Mouse (Mus musculus): Measurements from ENCODE around the gene Scgb1b17. TPM values are rescaled to one million over a fixed set of nuclear protein-coding genes. Genes with fewer than 3 reads are reported as not detected.
"Not testable (repeated sequence)": the region's sequence is repeated elsewhere in the genome, so short reads cannot be mapped to it uniquely, and the experiment has no call there.

The Scgb1b17 gene
- not detected in 2 replicates for total RNA-seq (2014; fragmentation: Nextera tagmentation)
- not detected in 2 replicates for total RNA-seq (2017)
- polyA plus RNA-seq (2012): not detected in 2 replicates

DNA sequence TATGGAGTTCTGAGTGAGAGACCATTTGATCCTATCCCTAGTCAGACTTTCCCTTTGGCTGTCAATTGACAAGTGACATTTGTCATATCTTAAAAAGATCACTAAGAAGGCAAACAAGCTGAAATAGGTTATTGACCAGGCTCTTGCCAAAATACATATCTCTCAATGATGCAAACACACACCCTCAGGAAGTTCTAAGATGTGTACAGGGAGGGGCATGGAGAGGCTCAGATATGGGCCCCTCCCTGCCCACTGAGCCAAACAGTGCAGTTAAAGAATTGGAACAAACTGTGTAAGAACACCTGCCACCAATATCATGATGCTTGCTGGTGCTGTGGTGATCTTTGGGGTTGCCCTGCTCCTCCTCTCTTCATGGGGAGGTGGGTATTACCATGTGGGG, at the start of gene Scgb1b17:
TSS of gene Scgb1b17 (plus strand) at position 301 of the 400 bp plus-strand sequence.
- H3K4me1 ChIP-seq (ENCODE audit: insufficient read depth, low read depth, low read length); H3K27me3 ChIP-seq (ENCODE audit: insufficient read depth, low read length); H3K4me3 ChIP-seq (ENCODE audit: low read depth, low read length); H3K9me3 ChIP-seq (replicated peaks); DNase-seq (ENCODE audit: low spot score); H3K36me3 ChIP-seq (replicated peaks); ATAC-seq (ENCODE audit: extremely low read depth, insufficient number of reproducible peaks, low FRiP score, poor library complexity, severe bottlenecking): not testable (repeated sequence)

DNA sequence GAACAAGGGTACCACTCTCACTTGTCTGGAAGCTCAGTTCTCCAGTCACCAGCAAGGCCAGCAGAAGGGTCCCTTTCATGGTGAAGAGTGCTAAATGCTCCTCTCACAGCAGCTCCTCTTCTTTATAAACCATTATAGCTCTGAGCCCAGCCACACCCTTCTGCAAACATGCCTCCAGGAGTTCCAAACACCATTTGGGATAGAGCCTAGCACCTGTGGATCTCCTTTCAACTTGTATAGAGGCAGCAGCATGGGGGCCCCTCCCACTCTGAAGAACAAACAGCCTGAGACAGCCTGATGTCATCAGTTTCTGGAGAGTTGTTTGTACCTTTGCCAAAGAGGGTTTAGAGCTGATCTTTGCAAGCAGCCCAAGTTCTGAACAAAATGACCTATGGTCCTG, 6.8 kb upstream of the Scgb1b17 start, which contains the start of gene Scgb2b17:
TSS of gene Scgb2b17 (minus strand) at position 101 of the 400 bp plus-strand sequence.
- DNase-seq (ENCODE audit: low spot score); H3K36me3 ChIP-seq (replicated peaks); H3K4me1 ChIP-seq (ENCODE audit: insufficient read depth, low read depth, low read length); ATAC-seq (ENCODE audit: extremely low read depth, insufficient number of reproducible peaks, low FRiP score, poor library complexity, severe bottlenecking); H3K9me3 ChIP-seq (replicated peaks); H3K4me3 ChIP-seq (ENCODE audit: low read depth, low read length); H3K27me3 ChIP-seq (ENCODE audit: insufficient read depth, low read length): not testable (repeated sequence)

Other genes with a start within 250 kb of the Scgb1b17 start
- not detected in 2 replicates for gene Scgb2b15, start 233.8 kb upstream of the Scgb1b17 start, total RNA-seq (2014; fragmentation: Nextera tagmentation)
- gene Scgb2b15, start 233.8 kb upstream of the Scgb1b17 start, total RNA-seq (2017): not detected in 2 replicates
- gene Scgb2b15, start 233.8 kb upstream of the Scgb1b17 start, polyA plus RNA-seq (2012): not detected in 2 replicates
- gene Scgb1b15, start 226.9 kb upstream of the Scgb1b17 start, total RNA-seq (2014; fragmentation: Nextera tagmentation): not detected in 2 replicates
- gene Scgb1b15, start 226.9 kb upstream of the Scgb1b17 start, total RNA-seq (2017): not detected in 2 replicates
- not detected in 2 replicates for gene Scgb1b15, start 226.9 kb upstream of the Scgb1b17 start, polyA plus RNA-seq (2012)
- not detected in 2 replicates for gene Scgb2b17, start 6.9 kb upstream of the Scgb1b17 start, total RNA-seq (2014; fragmentation: Nextera tagmentation)
- gene Scgb2b17, start 6.9 kb upstream of the Scgb1b17 start, total RNA-seq (2017): not detected in 2 replicates
- gene Scgb2b17, start 6.9 kb upstream of the Scgb1b17 start, polyA plus RNA-seq (2012): not detected in 2 replicates
- not detected in 2 replicates for gene Scgb2b18, start 110.4 kb downstream of the Scgb1b17 start, total RNA-seq (2014; fragmentation: Nextera tagmentation)
- not detected in 2 replicates for gene Scgb2b18, start 110.4 kb downstream of the Scgb1b17 start, total RNA-seq (2017)
- gene Scgb2b18, start 110.4 kb downstream of the Scgb1b17 start, polyA plus RNA-seq (2012): not detected in 2 replicates
- not detected in 2 replicates for gene Scgb1b18, start 122.1 kb downstream of the Scgb1b17 start, total RNA-seq (2014; fragmentation: Nextera tagmentation)
- gene Scgb1b18, start 122.1 kb downstream of the Scgb1b17 start, total RNA-seq (2017): not detected in 2 replicates
- gene Scgb1b18, start 122.1 kb downstream of the Scgb1b17 start, polyA plus RNA-seq (2012): not detected in 2 replicates
- gene Scgb2b19, start 216.9 kb downstream of the Scgb1b17 start, total RNA-seq (2014; fragmentation: Nextera tagmentation): not detected in 2 replicates
- gene Scgb2b19, start 216.9 kb downstream of the Scgb1b17 start, total RNA-seq (2017): not detected in 2 replicates
- gene Scgb2b19, start 216.9 kb downstream of the Scgb1b17 start, polyA plus RNA-seq (2012): not detected in 2 replicates
- gene Scgb1b19, start 223.8 kb downstream of the Scgb1b17 start, total RNA-seq (2014; fragmentation: Nextera tagmentation): not detected in 2 replicates
- gene Scgb1b19, start 223.8 kb downstream of the Scgb1b17 start, total RNA-seq (2017): not detected in 2 replicates
- gene Scgb1b19, start 223.8 kb downstream of the Scgb1b17 start, polyA plus RNA-seq (2012): not detected in 2 replicates